ENCODE assay signal across 9 mouse cellular contexts in the genomic region with DNA sequence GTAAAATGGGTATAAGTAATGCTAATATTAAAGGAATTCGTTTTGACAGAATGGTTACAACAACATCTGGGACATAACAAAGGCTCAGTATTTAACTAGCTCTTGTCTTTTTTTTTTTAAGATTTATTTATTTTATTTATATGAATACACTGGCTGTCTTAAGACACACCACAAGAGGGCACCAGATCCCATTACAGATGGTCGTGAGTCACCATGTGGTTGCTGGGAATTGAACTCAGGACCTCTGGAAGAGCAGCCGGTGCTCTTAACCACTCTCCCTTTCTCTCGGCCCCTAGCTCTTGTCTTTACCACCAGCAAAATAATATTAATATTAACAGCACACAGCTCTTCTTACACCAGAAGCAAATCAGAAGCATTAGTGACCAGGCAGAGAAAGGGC. TPM values are rescaled to one million over a fixed set of nuclear protein-coding genes. Genes with fewer than 3 reads are reported as not detected.
DNase-seq lines count a peak whose midpoint lies in the region; ATAC-seq and TF ChIP-seq lines count a peak whose summit lies in the region.
"Had no signal": no experiment of that assay in that cellular context is flagged by ENCODE, and none has a peak within 500 bp of the region (broad histone marks: within the 10 kb centered on the region; RNA-seq: fewer than 3 reads in every experiment).

No protein-coding gene starts in this region.

- peaks cover 34% of the 10 kb centered on the region for H3K4me1 ChIP-seq in hindbrain, embryonic 10.5 days (replicated peaks)
- peaks cover 9% of the 10 kb centered on the region for H3K4me1 ChIP-seq in hindbrain, embryonic 11.5 days (replicated peaks; ENCODE audit: control insufficient read depth, insufficient read depth, low read length)
- H3K4me1 ChIP-seq in hindbrain, postnatal 0 days (ENCODE audit: insufficient read depth, low read length): peaks cover 7% of the 10 kb centered on the region; the same call in 1 of the 2 replicates

- no peak for DNase-seq in hindbrain, embryonic 10.5 days (ENCODE audit: low spot score)
- DNase-seq in hindbrain, embryonic 11.5 days (ENCODE audit: low spot score): no peak
- peak; percentile 67 for DNase-seq in 3T3-L1 (ENCODE audit: low read depth, low spot score)
- DNase-seq in MN1 (ENCODE audit: low spot score): peak; percentile 61
- DNase-seq in hindbrain, postnatal 0 days (ENCODE audit: low spot score): no peak
- no peak for DNase-seq in Muller cell, postnatal 12 days (ENCODE audit: inconsistent ontology term)
- DNase-seq in gastrocnemius, postnatal 25 days: no peak

- peak; percentile 48 for TF ChIP-seq CTCF in hindbrain, postnatal 0 days (IDR thresholded peaks at IDR 0.05; ENCODE audit: low read depth)

- H3K27ac ChIP-seq in hindbrain, embryonic 10.5 days: 0 out of 2 replicates have a peak overlapping the region, but pooled peaks have one; percentile 98
- H3K27ac ChIP-seq in hindbrain, embryonic 11.5 days (ENCODE audit: low read depth, low read length): no peak overlapping the region
- H3K27ac ChIP-seq in hindbrain, postnatal 0 days: 0 out of 2 replicates have a peak overlapping the region, but pooled peaks have one; percentile 92

- no peaks in the 10 kb centered on the region for H3K9me3 ChIP-seq in hindbrain, embryonic 10.5 days
- no peaks in the 10 kb centered on the region for H3K9me3 ChIP-seq in hindbrain, embryonic 11.5 days (ENCODE audit: control insufficient read depth, low read length)
- no peaks in the 10 kb centered on the region for H3K9me3 ChIP-seq in hindbrain, postnatal 0 days (ENCODE audit: low read length)
- H3K9me3 ChIP-seq: embryonic facial prominence, embryonic 15.5 days had no signal

- WGBS in hindbrain, embryonic 10.5 days: 58% methylated on average over 4 of the region's 4 CpGs
- 63% methylated on average over 4 of the region's 4 CpGs for WGBS in hindbrain, embryonic 11.5 days
- WGBS in hindbrain, postnatal 0 days: 69% methylated on average over 4 of the region's 4 CpGs

- no peak overlapping the region for H3K4me3 ChIP-seq in hindbrain, embryonic 10.5 days
- H3K4me3 ChIP-seq in hindbrain, embryonic 11.5 days (ENCODE audit: low read depth, low read length): no peak overlapping the region
- no peak overlapping the region for H3K4me3 ChIP-seq in hindbrain, postnatal 0 days (ENCODE audit: low read length)

- no peak overlapping the region for H3K4me2 ChIP-seq in hindbrain, embryonic 11.5 days (replicated peaks; ENCODE audit: low read depth, low read length)
- H3K4me2 ChIP-seq in hindbrain, postnatal 0 days (ENCODE audit: low read depth, low read length): no peak overlapping the region

- no peaks in the 10 kb centered on the region for H3K27me3 ChIP-seq in hindbrain, embryonic 10.5 days (ENCODE audit: insufficient read depth, poor library complexity, severe bottlenecking)
- H3K27me3 ChIP-seq in hindbrain, embryonic 11.5 days (ENCODE audit: control insufficient read depth, insufficient read depth, low read length): no peaks in the 10 kb centered on the region
- H3K27me3 ChIP-seq in hindbrain, postnatal 0 days (ENCODE audit: insufficient read depth, low read length): no peaks in the 10 kb centered on the region
- H3K27me3 ChIP-seq: embryonic facial prominence, embryonic 15.5 days had no signal

- H3K9ac ChIP-seq in hindbrain, embryonic 11.5 days (ENCODE audit: low read depth, low read length): no peak overlapping the region
- H3K9ac ChIP-seq in hindbrain, postnatal 0 days (replicated peaks; ENCODE audit: low read length): no peak overlapping the region

- peaks cover 18% of the 10 kb centered on the region for H3K36me3 ChIP-seq in hindbrain, embryonic 10.5 days
- H3K36me3 ChIP-seq in hindbrain, embryonic 11.5 days (ENCODE audit: control insufficient read depth, insufficient read depth, low read length): no peaks in the 10 kb centered on the region; the same call in 1 of the 2 replicates
- peaks cover 7% of the 10 kb centered on the region; the same call in 1 of the 2 replicates for H3K36me3 ChIP-seq in hindbrain, postnatal 0 days (ENCODE audit: insufficient read depth, low read length)

- ATAC-seq in hindbrain, embryonic 11.5 days (ENCODE audit: low FRiP score): no peak
- no peak for ATAC-seq in hindbrain, postnatal 0 days
- no peak for ATAC-seq in megakaryocyte-erythroid progenitor cell, adult 5-6 weeks (replicated peaks; ENCODE audit: low FRiP score, low TSS enrichment, poor library complexity, severe bottlenecking)

RNA-seq across cellular contexts. Expression of gene Rhou, which starts 1.1 kb away (rescaled TPM):
- polyA plus RNA-seq in hindbrain, embryonic 10.5 days (2016; fragmentation: Nextera tagmentation; extraction: Ambion mirVana): 6.7 and 7.5 TPM in 2 replicates
- 11.3 and 12.4 TPM in 2 replicates for polyA plus RNA-seq in hindbrain, embryonic 11.5 days (2014; fragmentation: Nextera tagmentation; extraction: Ambion mirVana)
- 22.1 and 25.2 TPM in 2 replicates for total RNA-seq in hindbrain, postnatal 0 days (2014; rRNA removed)
- 7.8 and 7.9 TPM in 2 replicates for polyA plus RNA-seq in hindbrain, postnatal 0 days (2015; fragmentation: Nextera tagmentation; extraction: Ambion mirVana)
- total RNA-seq in gastrocnemius, postnatal 25 days (2021): 10 to 100 TPM in 1 of 2 experiments, 1 to 10 TPM in 1; 8.5 to 14.6 TPM
- total RNA-seq in megakaryocyte-erythroid progenitor cell, adult 5-6 weeks (2014; fragmentation: Nextera tagmentation): 0.25 TPM in 1 of 2 replicates, not detected in the other
- 0.05 TPM in 1 of 2 replicates, not detected in the other for total RNA-seq in megakaryocyte-erythroid progenitor cell, adult 5-6 weeks (2017)

Comparison
In these comparisons a context has a peak if more than half of its experiments do, and no peak if none do; other contexts are left out.
1. DNase-seq: peak in 3T3-L1 (single experiment) and MN1 (single experiment); none in hindbrain, embryonic 10.5 days (single experiment), hindbrain, embryonic 11.5 days (single experiment), hindbrain, postnatal 0 days (single experiment), Muller cell, postnatal 12 days (single experiment) and gastrocnemius, postnatal 25 days (single experiment).
2. RNA of gene Rhou, which starts 1.1 kb away (total RNA-seq): 22.1 to 25.2 TPM in hindbrain, postnatal 0 days and 8.5 to 14.6 TPM in gastrocnemius, postnatal 25 days; 0.05 to 0.25 TPM in megakaryocyte-erythroid progenitor cell, adult 5-6 weeks; every median in the first group is over 4 times any median in the second.